In the genomic region with DNA sequence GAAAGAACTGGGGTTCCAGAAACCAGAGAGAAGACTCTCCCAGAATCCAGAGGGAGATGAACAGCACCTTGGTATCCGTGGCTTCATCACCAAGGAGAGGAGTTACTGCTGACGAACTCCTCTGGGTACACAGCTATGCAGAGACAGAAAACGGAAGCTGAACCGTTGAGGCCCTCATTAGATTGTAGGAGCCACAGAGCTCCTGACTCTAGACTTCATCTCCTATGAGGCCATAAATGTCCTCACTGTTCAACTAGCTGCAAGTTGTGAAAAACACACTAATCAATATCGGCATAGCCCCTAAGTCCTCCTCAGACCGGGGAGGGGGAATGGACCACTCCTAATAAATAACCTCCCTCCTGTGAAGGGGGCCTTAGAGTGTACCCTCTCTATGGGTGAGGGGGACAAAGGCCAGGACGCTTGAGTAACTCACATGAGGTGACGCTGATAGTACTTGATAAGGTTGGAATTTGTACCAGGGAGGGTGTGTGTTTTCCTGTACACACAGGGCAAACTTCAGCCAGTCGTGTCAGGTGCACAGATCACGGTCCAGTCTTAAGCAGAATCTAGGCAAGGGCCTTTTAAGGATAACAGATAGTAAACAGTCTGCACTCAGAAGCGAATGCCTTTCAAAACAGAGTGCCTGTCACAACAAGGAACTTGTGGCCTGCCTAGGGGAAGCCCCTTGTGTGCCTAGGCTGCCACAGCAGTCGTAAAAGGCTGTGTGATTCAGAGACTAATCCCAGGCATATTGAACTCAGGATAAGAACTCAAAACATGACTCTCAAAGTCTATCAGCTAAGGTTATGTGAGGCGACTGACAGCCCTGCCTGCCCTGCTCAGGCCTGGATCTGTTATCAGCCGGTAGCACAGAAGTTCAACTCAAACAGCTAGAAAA, we compare ENCODE assay signal across 8 mouse cellular contexts.
A peak's percentile ranks its signal among the peaks of the same experiment; 100 is the strongest.
DNase-seq lines count a peak whose midpoint lies in the region; ATAC-seq and TF ChIP-seq lines count a peak whose summit lies in the region.

No protein-coding gene starts in this region.

- H3K27me3 ChIP-seq in forebrain, postnatal 0 days (ENCODE audit: insufficient read depth, low read length) = no peaks in the 10 kb centered on the region

- no peaks in the 10 kb centered on the region for H3K36me3 ChIP-seq in forebrain, postnatal 0 days (ENCODE audit: insufficient read depth)

- no peaks in the 10 kb centered on the region for H3K9me3 ChIP-seq in forebrain, postnatal 0 days (ENCODE audit: low read length)

- no peak overlapping the region for H3K9ac ChIP-seq in forebrain, postnatal 0 days

- H3K4me3 ChIP-seq in forebrain, postnatal 0 days (ENCODE audit: low read depth, low read length) = no peak overlapping the region

- no peak for TF ChIP-seq CTCF in forebrain, postnatal 0 days (IDR thresholded peaks at IDR 0.05; ENCODE audit: low read depth)

- WGBS in forebrain, postnatal 0 days = 70% methylated on average over 14 of the region's 14 CpGs

- no peaks in the 10 kb centered on the region for H3K4me1 ChIP-seq in forebrain, postnatal 0 days (ENCODE audit: insufficient read depth)

- H3K4me2 ChIP-seq in forebrain, postnatal 0 days (ENCODE audit: low read depth) = no peak overlapping the region

- ATAC-seq in megakaryocyte-erythroid progenitor cell, adult 5-6 weeks (replicated peaks; ENCODE audit: low FRiP score, low TSS enrichment, poor library complexity, severe bottlenecking) = peak; percentile 90
- no peak for ATAC-seq in forebrain, postnatal 0 days

- peak; percentile 17 to 21 for DNase-seq in urinary bladder, postnatal 36 days (ENCODE audit: low spot score in 2 of 2)
- DNase-seq in urinary bladder, postnatal 25 days (ENCODE audit: low spot score) = no peak
- DNase-seq in kidney, adult 11 months = peak; percentile 77
- no peak for DNase-seq in cerebellum, adult 9-11 months
- DNase-seq in forebrain, postnatal 0 days = no peak
- DNase-seq in frontal cortex, adult 2 months (ENCODE audit: extremely low spot score in 1 of 2, low spot score in 1 of 2) = no peak
- DNase-seq in cerebellum, adult 9-10 months = no peak

- no peak overlapping the region for H3K27ac ChIP-seq in forebrain, postnatal 0 days (ENCODE audit: low read depth, low read length)

Comparison
In these comparisons a context has a peak if more than half of its experiments do, and no peak if none do; other contexts are left out.
1. DNase-seq: peak in urinary bladder, postnatal 36 days (2 of 2) and kidney, adult 11 months (single experiment); none in urinary bladder, postnatal 25 days (single experiment), cerebellum, adult 9-11 months (single experiment), forebrain, postnatal 0 days (single experiment), frontal cortex, adult 2 months (0 of 2) and cerebellum, adult 9-10 months (single experiment).